ENCODE assay signal across 31 mouse cellular contexts in genomic region chr7:45623507-45623906, GRCm38 (mm10). TPM values are rescaled to one million over a fixed set of nuclear protein-coding genes. Genes with fewer than 3 reads are reported as not detected.
A peak's percentile ranks its signal among the peaks of the same experiment; 100 is the strongest.
DNase-seq lines count a peak whose midpoint lies in the region; ATAC-seq and TF ChIP-seq lines count a peak whose summit lies in the region.
"Had no signal": no experiment of that assay in that cellular context is flagged by ENCODE, and none has a peak within 500 bp of the region (broad histone marks: within the 10 kb centered on the region; RNA-seq: fewer than 3 reads in every experiment).

No protein-coding gene starts in this region.

- no peaks in the 10 kb centered on the region for H3K27me3 ChIP-seq in testis, adult 2 months (ENCODE audit: control insufficient read depth, insufficient read depth, low read length)
- H3K27me3 ChIP-seq in MEL (ENCODE audit: control insufficient read depth in 1 of 2, insufficient read depth in 2 of 2, low read length in 2 of 2), result peaks cover 0 to 2% of the 10 kb centered on the region in 2 experiments; a peak in 2 of 4 replicates
- no peaks in the 10 kb centered on the region for H3K27me3 ChIP-seq in lung, postnatal 0 days (replicated peaks; ENCODE audit: insufficient read depth, low read length)
- no peaks in the 10 kb centered on the region for H3K27me3 ChIP-seq in cerebellum, adult 2 months (ENCODE audit: control insufficient read depth, insufficient read depth, low read length)

- DNase-seq in testis, postnatal 10 days (ENCODE audit: low spot score), result no peak
- DNase-seq in MEL (ENCODE audit: low read depth, low spot score), result peak; percentile 42
- DNase-seq in embryo, embryonic 10 days (ENCODE audit: low spot score), result no peak
- no peak for DNase-seq in lung, postnatal 0 days (ENCODE audit: low spot score)
- no peak for DNase-seq in cerebellum, adult 2 months
- DNase-seq: adrenal gland, postnatal 10 days; adrenal gland, postnatal 36 days; B cell, adult 2 months; cerebellum, adult 11 months; cerebellum, adult 8-10 months; cerebellum, postnatal 14 days; embryo, embryonic 11 days; gastrocnemius, postnatal 25 days; heart, postnatal 10 days; heart, postnatal 36 days; kidney, adult 2 months had no signal

- H3K27ac ChIP-seq in testis, adult 2 months (ENCODE audit: control insufficient read depth, insufficient read depth, low read depth, low read length), result no peak overlapping the region
- no peak overlapping the region for H3K27ac ChIP-seq in MEL (ENCODE audit: control insufficient read depth, low read depth, low read length)
- H3K27ac ChIP-seq in lung, postnatal 0 days (ENCODE audit: low read length), result no peak overlapping the region
- H3K27ac ChIP-seq in cerebellum, adult 2 months (ENCODE audit: insufficient read depth, low read length), result no peak overlapping the region
- H3K27ac ChIP-seq: embryonic facial prominence, embryonic 10.5 days; embryonic facial prominence, embryonic 13.5 days; forebrain, embryonic 12.5 days; forebrain, embryonic 15.5 days; heart, embryonic 15.5 days; hindbrain, embryonic 12.5 days; hindbrain, embryonic 15.5 days had no signal

- H3K4me3 ChIP-seq in testis, adult 2 months (ENCODE audit: control insufficient read depth, low read depth, low read length), result peak overlapping the region; percentile 74
- no peak overlapping the region for H3K4me3 ChIP-seq in MEL (ENCODE audit: control insufficient read depth in 1 of 2, insufficient read depth in 1 of 2, low read depth in 2 of 2, low read length in 2 of 2)
- no peak overlapping the region for H3K4me3 ChIP-seq in lung, postnatal 0 days (ENCODE audit: low read depth, low read length)
- H3K4me3 ChIP-seq in cerebellum, adult 2 months (replicated peaks; ENCODE audit: insufficient read depth, low read depth, low read length), result no peak overlapping the region
- H3K4me3 ChIP-seq: embryonic facial prominence, embryonic 10.5 days; embryonic facial prominence, embryonic 13.5 days; erythroblast, embryonic 14.5 days; forebrain, embryonic 12.5 days; forebrain, embryonic 15.5 days; heart, embryonic 15.5 days; hindbrain, embryonic 12.5 days; hindbrain, embryonic 15.5 days had no signal

- H3K79me2 ChIP-seq in MEL (ENCODE audit: control insufficient read depth, insufficient read depth, low read length, poor library complexity), result peaks cover 1% of the 10 kb centered on the region; the same call in 1 of the 2 replicates

- H3K4me2 ChIP-seq in lung, postnatal 0 days (replicated peaks; ENCODE audit: low read depth, low read length), result no peak overlapping the region
- H3K4me2 ChIP-seq: embryonic facial prominence, embryonic 13.5 days; forebrain, embryonic 12.5 days; forebrain, embryonic 15.5 days; heart, embryonic 11.5 days; heart, embryonic 15.5 days; hindbrain, embryonic 12.5 days; hindbrain, embryonic 15.5 days had no signal

- no peak for TF ChIP-seq CTCF in testis, adult 2 months (IDR thresholded peaks at IDR 0.05; ENCODE audit: control insufficient read depth, insufficient read depth, insufficient replicate concordance, low read depth, low read length)
- no peak for TF ChIP-seq CTCF in MEL (IDR thresholded peaks at IDR 0.05 in 2 of 3, conservative IDR thresholded peaks at IDR 0.05 in 1 of 3; ENCODE audit: control insufficient read depth in 1 of 3, insufficient read depth in 1 of 3, low read depth in 2 of 3, low read length in 3 of 3, poor library complexity in 1 of 3, severe bottlenecking in 1 of 3)
- no peak for TF ChIP-seq CTCF in lung, postnatal 0 days (IDR thresholded peaks at IDR 0.05)
- TF ChIP-seq CTCF in cerebellum, adult 2 months (IDR thresholded peaks at IDR 0.05; ENCODE audit: borderline replicate concordance, insufficient read depth, low read depth, low read length), result no peak

- H3K9ac ChIP-seq in MEL (ENCODE audit: control insufficient read depth, low read depth, low read length, poor library complexity, severe bottlenecking), result no peak overlapping the region
- no peak overlapping the region for H3K9ac ChIP-seq in lung, postnatal 0 days (replicated peaks; ENCODE audit: low read depth)
- H3K9ac ChIP-seq: embryonic facial prominence, embryonic 13.5 days; forebrain, embryonic 12.5 days; forebrain, embryonic 15.5 days; heart, embryonic 15.5 days; hindbrain, embryonic 12.5 days; hindbrain, embryonic 15.5 days had no signal

- 94% methylated on average over 11 of the region's 11 CpGs for WGBS in lung, postnatal 0 days
- 91% methylated on average over 11 of the region's 11 CpGs for WGBS in cerebellum, adult 2 months

- TF ChIP-seq POLR2A in testis, adult 2 months (IDR thresholded peaks at IDR 0.05; ENCODE audit: control insufficient read depth, low read depth, low read length), result no peak
- TF ChIP-seq POLR2A in MEL (IDR thresholded peaks at IDR 0.05; ENCODE audit: control insufficient read depth in 1 of 2, insufficient read depth in 1 of 2, low read depth in 1 of 2, low read length in 2 of 2, poor library complexity in 1 of 2), result no peak
- no peak for TF ChIP-seq POLR2A in cerebellum, adult 2 months (IDR thresholded peaks at IDR 0.05; ENCODE audit: borderline replicate concordance, insufficient read depth, low read length)

- no peak for TF ChIP-seq RAD21 in MEL (IDR thresholded peaks at IDR 0.05; ENCODE audit: low read depth, low read length)

- H3K36me3 ChIP-seq in testis, adult 2 months (ENCODE audit: control insufficient read depth, insufficient read depth, low read length), result no peaks in the 10 kb centered on the region
- no peaks in the 10 kb centered on the region for H3K36me3 ChIP-seq in MEL (ENCODE audit: control insufficient read depth in 1 of 2, insufficient read depth in 2 of 2, low read length in 2 of 2)
- no peaks in the 10 kb centered on the region for H3K36me3 ChIP-seq in lung, postnatal 0 days (ENCODE audit: insufficient read depth, low read length)
- H3K36me3 ChIP-seq: embryonic facial prominence, embryonic 10.5 days; embryonic facial prominence, embryonic 13.5 days; forebrain, embryonic 12.5 days; forebrain, embryonic 15.5 days; heart, embryonic 15.5 days; hindbrain, embryonic 12.5 days; hindbrain, embryonic 15.5 days had no signal

- no peak for TF ChIP-seq EP300 in MEL (IDR thresholded peaks at IDR 0.05; ENCODE audit: low read depth in 1 of 2, low read length in 2 of 2)
- no peak for TF ChIP-seq EP300 in lung, postnatal 0 days (IDR thresholded peaks at IDR 0.05)

- peak; percentile 50; the same call in 1 of the 2 replicates for ATAC-seq in granulocyte monocyte progenitor cell, adult 5-6 weeks (replicated peaks; ENCODE audit: poor library complexity, severe bottlenecking)
- no peak for ATAC-seq in lung, postnatal 0 days
- ATAC-seq: forebrain, embryonic 15.5 days; intestine, postnatal 0 days had no signal

- peaks cover 14% of the 10 kb centered on the region for H3K4me1 ChIP-seq in testis, adult 2 months (ENCODE audit: control insufficient read depth, insufficient read depth, low read length)
- peaks cover 0 to 15% of the 10 kb centered on the region in 2 experiments; a peak in 2 of 4 replicates for H3K4me1 ChIP-seq in MEL (ENCODE audit: control insufficient read depth in 1 of 2, insufficient read depth in 2 of 2, low read length in 2 of 2)
- H3K4me1 ChIP-seq in lung, postnatal 0 days (ENCODE audit: insufficient read depth, low read depth, low read length), result no peaks in the 10 kb centered on the region
- H3K4me1 ChIP-seq in cerebellum, adult 2 months (ENCODE audit: control insufficient read depth, insufficient read depth, low read length), result no peaks in the 10 kb centered on the region

- H3K9me3 ChIP-seq in MEL (replicated peaks; ENCODE audit: insufficient read depth, low read length), result no peaks in the 10 kb centered on the region
- H3K9me3 ChIP-seq in lung, postnatal 0 days (ENCODE audit: low read length), result no peaks in the 10 kb centered on the region
- H3K9me3 ChIP-seq: embryonic facial prominence, embryonic 10.5 days; embryonic facial prominence, embryonic 13.5 days; forebrain, embryonic 12.5 days; forebrain, embryonic 15.5 days; heart, embryonic 15.5 days; hindbrain, embryonic 12.5 days; hindbrain, embryonic 15.5 days had no signal

RNA-seq across cellular contexts. Expression of gene Izumo1, which starts 1.9 kb away (rescaled TPM):
- polyA plus RNA-seq in testis, adult 2 months (2012; rRNA removed), result 77.5 and 95.6 TPM in 2 replicates
- not detected in 2 replicates for total RNA-seq in MEL (2012; rRNA removed)
- polyA plus RNA-seq in MEL (2012; ENCODE audit: insufficient read depth in 1 of 2, insufficient read length in 2 of 2, low read depth in 1 of 2, low replicate concordance in 2 of 2, missing spikeins in 1 of 2), result under 1 TPM in 1 of 2 experiments, not detected in 1; 0.04 TPM
- total RNA-seq in granulocyte monocyte progenitor cell, adult 5-6 weeks (2014; fragmentation: Nextera tagmentation), result not detected in 2 replicates
- total RNA-seq in granulocyte monocyte progenitor cell, adult 5-6 weeks (2017), result 0.34 TPM in 1 of 2 replicates, not detected in the other
- 0.19 and 0.32 TPM in 2 replicates for polyA plus RNA-seq in lung, postnatal 0 days (2015; fragmentation: Nextera tagmentation; extraction: Ambion mirVana)
- polyA plus RNA-seq in cerebellum, adult 2 months (2012; rRNA removed), result 0.08 and 0.18 TPM in 2 replicates
- total RNA-seq: gastrocnemius, adult 8-10 months; gastrocnemius, postnatal 25 days had no signal
- polyA plus RNA-seq: erythroblast, embryonic 14.5 days; forebrain, embryonic 15.5 days had no signal

RNA-seq across cellular contexts. Expression of gene Rasip1, which starts 3.8 kb away (rescaled TPM):
- polyA plus RNA-seq in testis, adult 2 months (2012; rRNA removed), result 5.1 and 5.4 TPM in 2 replicates
- 1.1 TPM in 2 replicates for total RNA-seq in MEL (2012; rRNA removed)
- under 1 TPM in 1 of 2 experiments, not detected in 1; 0.65 TPM for polyA plus RNA-seq in MEL (2012; ENCODE audit: insufficient read depth in 1 of 2, insufficient read length in 2 of 2, low read depth in 1 of 2, low replicate concordance in 2 of 2, missing spikeins in 1 of 2)
- 0.15 TPM in 1 of 2 replicates, not detected in the other for total RNA-seq in granulocyte monocyte progenitor cell, adult 5-6 weeks (2014; fragmentation: Nextera tagmentation)
- total RNA-seq in granulocyte monocyte progenitor cell, adult 5-6 weeks (2017), result 0.93 TPM in 1 of 2 replicates, not detected in the other
- polyA plus RNA-seq in lung, postnatal 0 days (2015; fragmentation: Nextera tagmentation; extraction: Ambion mirVana), result 43.3 and 49.0 TPM in 2 replicates
- 7.6 and 7.7 TPM in 2 replicates for polyA plus RNA-seq in cerebellum, adult 2 months (2012; rRNA removed)

RNA-seq across cellular contexts. Expression of gene Fut1, which starts 6.4 kb away (rescaled TPM):
- polyA plus RNA-seq in testis, adult 2 months (2012; rRNA removed), result 0.08 and 0.21 TPM in 2 replicates
- 0.07 TPM in 1 of 2 replicates, not detected in the other for total RNA-seq in MEL (2012; rRNA removed)
- under 1 TPM in 1 of 2 experiments, not detected in 1; 0.04 TPM for polyA plus RNA-seq in MEL (2012; ENCODE audit: insufficient read depth in 1 of 2, insufficient read length in 2 of 2, low read depth in 1 of 2, low replicate concordance in 2 of 2, missing spikeins in 1 of 2)
- not detected in 2 replicates for total RNA-seq in granulocyte monocyte progenitor cell, adult 5-6 weeks (2014; fragmentation: Nextera tagmentation)
- total RNA-seq in granulocyte monocyte progenitor cell, adult 5-6 weeks (2017), result not detected in 2 replicates
- polyA plus RNA-seq in lung, postnatal 0 days (2015; fragmentation: Nextera tagmentation; extraction: Ambion mirVana), result 0.13 and 0.18 TPM in 2 replicates
- polyA plus RNA-seq in cerebellum, adult 2 months (2012; rRNA removed), result 0.07 and 0.08 TPM in 2 replicates
- total RNA-seq: adrenal gland, adult 18-20 months; adrenal gland, postnatal 36 days; gastrocnemius, adult 8-10 months; gastrocnemius, postnatal 25 days; heart, adult 8-10 months; heart, postnatal 10 days; heart, postnatal 36 days had no signal
- polyA plus RNA-seq: erythroblast, embryonic 14.5 days; forebrain, embryonic 15.5 days; heart, embryonic 11.5 days; hindbrain, embryonic 12.5 days; hindbrain, embryonic 15.5 days had no signal

RNA-seq across cellular contexts. Expression of gene Fgf21, which starts 8.2 kb away (rescaled TPM):
- polyA plus RNA-seq in testis, adult 2 months (2012; rRNA removed), result 3.6 and 3.7 TPM in 2 replicates
- total RNA-seq in MEL (2012; rRNA removed), result not detected in 2 replicates
- polyA plus RNA-seq in MEL (2012; ENCODE audit: insufficient read depth in 1 of 2, insufficient read length in 2 of 2, low read depth in 1 of 2, low replicate concordance in 2 of 2, missing spikeins in 1 of 2), result not detected
- total RNA-seq in granulocyte monocyte progenitor cell, adult 5-6 weeks (2014; fragmentation: Nextera tagmentation), result not detected in 2 replicates
- not detected in 2 replicates for total RNA-seq in granulocyte monocyte progenitor cell, adult 5-6 weeks (2017)
- polyA plus RNA-seq in lung, postnatal 0 days (2015; fragmentation: Nextera tagmentation; extraction: Ambion mirVana), result not detected in 2 replicates
- not detected in 2 replicates for polyA plus RNA-seq in cerebellum, adult 2 months (2012; rRNA removed)
- total RNA-seq: gastrocnemius, adult 8-10 months; gastrocnemius, postnatal 25 days; heart, adult 8-10 months; heart, postnatal 10 days; heart, postnatal 36 days had no signal
- polyA plus RNA-seq: embryonic facial prominence, embryonic 10.5 days; erythroblast, embryonic 14.5 days; forebrain, embryonic 12.5 days; forebrain, embryonic 15.5 days; heart, embryonic 11.5 days; hindbrain, embryonic 15.5 days; intestine, postnatal 0 days; kidney, adult 2 months had no signal

RNA-seq across cellular contexts. Expression of gene Mamstr, which starts 16.3 kb away (rescaled TPM):
- polyA plus RNA-seq in testis, adult 2 months (2012; rRNA removed), result 0.74 and 1.3 TPM in 2 replicates
- not detected in 2 replicates for total RNA-seq in MEL (2012; rRNA removed)
- polyA plus RNA-seq in MEL (2012; ENCODE audit: insufficient read depth in 1 of 2, insufficient read length in 2 of 2, low read depth in 1 of 2, low replicate concordance in 2 of 2, missing spikeins in 1 of 2), result not detected
- not detected in 2 replicates for total RNA-seq in granulocyte monocyte progenitor cell, adult 5-6 weeks (2014; fragmentation: Nextera tagmentation)
- total RNA-seq in granulocyte monocyte progenitor cell, adult 5-6 weeks (2017), result 0.36 TPM in 1 of 2 replicates, not detected in the other
- polyA plus RNA-seq in lung, postnatal 0 days (2015; fragmentation: Nextera tagmentation; extraction: Ambion mirVana), result 4.0 and 4.8 TPM in 2 replicates
- polyA plus RNA-seq in cerebellum, adult 2 months (2012; rRNA removed), result 7.1 and 9.8 TPM in 2 replicates
- polyA plus RNA-seq: erythroblast, embryonic 14.5 days had no signal

Comparison
In these comparisons a context has a peak if more than half of its experiments do, and no peak if none do; other contexts are left out.
1. RNA of gene Izumo1, which starts 1.9 kb away (polyA plus RNA-seq): 77.5 to 95.6 TPM in testis, adult 2 months; 0.19 to 0.32 TPM in lung, postnatal 0 days, 0.08 to 0.18 TPM in cerebellum, adult 2 months and 0.04 TPM in MEL; every median in the first group is over 10 times any median in the second.